Mouse (Mus musculus) olfactory bulb, adult 2 months (tissue): Measurements from ENCODE around the gene Gtf2h2.
A peak's percentile ranks its signal among the peaks of the same experiment; 100 is the strongest.

Experiments
- CTCF ChIP-seq: fragments of 200-500 bp; IDR thresholded peaks from 2 replicates; pipeline ENCODE4 v1.5.1; 2012; ENCODE audit warnings: low read depth, mild to moderate bottlenecking, low read length, moderate library complexity; ENCODE audit not compliant: insufficient read depth
- POLR2A ChIP-seq: fragments of 200-500 bp; IDR thresholded peaks from 2 replicates; pipeline ENCODE4 v1.6.1; 2012; ENCODE audit warnings: mild to moderate bottlenecking, low read depth, low read length, moderate library complexity; ENCODE audit not compliant: insufficient read depth

- TF ChIP-seq CTCF (peak; percentile 90), POLR2A (no peak; the same call in 1 of the 2 replicates)
Observed at GRCm38 (mm10) chr13:100492061-100492787, at the start of gene Gtf2h2.
